Mouse (Mus musculus) embryonic facial prominence, embryonic 14.5 days (tissue): ENCODE data around the gene Rpl29. TPM values are rescaled to one million over a fixed set of nuclear protein-coding genes. Genes with fewer than 3 reads are reported as not detected.

Source experiments
- ATAC-seq: fragments of 200-750 bp; cut with Nextera tagmentation; 2 replicates; pipeline ENCODE4 v1.8.0; 2017; ENCODE audit warnings: low read depth, moderate number of reproducible peaks, moderate TSS enrichment
- DNase-seq: peaks from one replicate; pipeline ENCODE4 v3.0.0-alpha.2; 2015; ENCODE audit warnings: low spot score
- H3K27ac ChIP-seq: fragments of 300-500 bp; sonication (generic); replicated peaks from 2 replicates; pipeline ENCODE4 v1.5.1; 2014; ENCODE audit warnings: low read depth, mild to moderate bottlenecking, low read length, moderate library complexity
- H3K27me3 ChIP-seq: fragments of 300-500 bp; sonication (generic); replicated peaks from 2 replicates; pipeline ENCODE4 v1.6.1; 2014; ENCODE audit warnings: low read length; ENCODE audit not compliant: control insufficient read depth, insufficient read depth
- H3K36me3 ChIP-seq: fragments of 300-500 bp; sonication (generic); 2 replicates; pipeline ENCODE4 v1.6.1; 2014; ENCODE audit warnings: low read length, mixed read lengths; ENCODE audit not compliant: control insufficient read depth, insufficient read depth
- H3K4me1 ChIP-seq: fragments of 300-500 bp; sonication (generic); 2 replicates; pipeline ENCODE4 v1.6.1; 2014; ENCODE audit warnings: antibody characterized with exemption, low read length; ENCODE audit not compliant: control insufficient read depth, insufficient read depth
- H3K4me2 ChIP-seq: fragments of 300-500 bp; sonication (generic); 2 replicates; pipeline ENCODE4 v1.6.1; 2014; ENCODE audit warnings: low read depth, mild to moderate bottlenecking, low read length, moderate library complexity, mixed read lengths
- H3K4me3 ChIP-seq: fragments of 300-500 bp; sonication (generic); 2 replicates; pipeline ENCODE4 v1.5.1; 2014; ENCODE audit warnings: low read depth, mild to moderate bottlenecking, low read length
- H3K9ac ChIP-seq: fragments of 300-500 bp; sonication (generic); 2 replicates; pipeline ENCODE4 v1.6.1; 2014; ENCODE audit warnings: low read depth, mild to moderate bottlenecking, low read length, moderate library complexity, mixed read lengths
- H3K9me3 ChIP-seq: fragments of 300-500 bp; sonication (generic); 2 replicates; pipeline ENCODE4 v1.6.1; 2016; ENCODE audit warnings: low read length; ENCODE audit not compliant: control insufficient read depth
- WGBS: fragments of 180-500 bp; shearing (Covaris S2); extraction: QIAGEN DNeasy Blood & Tissue Kit; methylation state at CpG from one replicate; pipeline ENCODE4 v1.1.7; 2014; 5-methylcytosine and 5-hydroxymethylcytosine counted together
- polyA plus RNA-seq: library from polyadenylated mRNA; unstranded; fragments of >200 nt; fragmentation: Nextera tagmentation; extraction: Ambion mirVana; gene quantifications from 2 replicates; pipeline ENCODE4 v1.2.1, GENCODE M21; 2014

The Rpl29 gene
- polyA plus RNA-seq, 1 experiment from 2014 or later: 1,109 TPM

DNA sequence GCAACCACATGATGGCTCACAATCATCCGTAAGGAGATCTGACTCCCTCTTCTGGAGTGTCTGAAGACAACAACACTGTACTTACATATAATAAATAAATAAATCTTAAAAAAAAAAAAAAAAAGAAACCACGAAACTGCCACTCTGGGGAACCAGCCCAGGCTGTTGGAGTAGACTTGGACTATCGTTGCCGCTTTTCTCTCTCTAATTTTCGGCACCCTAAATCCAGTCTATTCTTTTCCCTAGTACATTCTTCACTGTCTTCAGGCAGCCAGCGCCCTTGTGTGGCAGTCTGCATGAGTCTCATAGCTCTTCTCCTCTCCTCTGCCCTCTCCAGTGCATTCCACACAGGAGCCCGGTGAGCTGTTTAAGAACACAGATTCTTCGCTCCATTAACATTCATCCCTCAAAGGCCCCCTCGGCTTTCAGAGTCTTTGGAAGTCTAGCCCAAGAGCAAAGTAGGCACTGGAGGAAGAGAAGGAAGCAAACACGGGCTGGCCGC is 484 bp upstream of the Rpl29 start:
- H3K4me3 ChIP-seq: peak overlapping the region; percentile 67
- peak overlapping the region; percentile 72 for H3K4me2 ChIP-seq
- H3K27ac ChIP-seq: peak overlapping the region; percentile 93
- WGBS: 15% methylated on average over 11 of the region's 11 CpGs
- 0 out of 2 replicates have a peak, but pooled peaks cover 4% of the 10 kb centered on the region for H3K4me1 ChIP-seq
- no peaks in the 10 kb centered on the region for H3K27me3 ChIP-seq
- no peaks in the 10 kb centered on the region for H3K9me3 ChIP-seq
- peaks cover 32% of the 10 kb centered on the region for H3K36me3 ChIP-seq
- DNase-seq: no peak
- H3K9ac ChIP-seq: peak overlapping the region; percentile 66
- ATAC-seq: peak; percentile 66

DNA sequence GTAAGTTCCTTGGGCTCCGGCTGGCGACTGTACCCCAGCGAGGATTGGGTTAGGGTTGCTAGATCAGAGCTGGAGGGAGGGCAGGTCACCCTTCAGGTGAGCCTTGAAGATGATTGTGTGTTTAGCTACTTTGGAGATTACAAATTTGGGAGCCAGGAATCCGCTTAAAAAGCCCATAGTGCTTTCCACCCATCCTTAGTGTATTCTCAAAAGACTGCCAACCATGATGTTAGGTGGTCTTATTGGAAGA is 686 bp downstream of the Rpl29 start:
- Histone ChIP-seq H3K4me2 (peak overlapping the region; percentile 89), H3K36me3 (peaks cover 32% of the 10 kb centered on the region), H3K4me3 (peak overlapping the region; percentile 67), H3K9ac (peak overlapping the region; percentile 94), H3K4me1 (0 out of 2 replicates have a peak, but pooled peaks cover 4% of the 10 kb centered on the region), H3K9me3 (no peaks in the 10 kb centered on the region), H3K27ac (peak overlapping the region; percentile 93), H3K27me3 (no peaks in the 10 kb centered on the region)
- ATAC-seq (no peak), DNase-seq (no peak)
- 2% methylated on average over 4 of the region's 4 CpGs for WGBS

- Histone ChIP-seq H3K9me3 (no peaks in the 10 kb centered on the region), H3K9ac (no peak overlapping the region), H3K4me2 (no peak overlapping the region), H3K4me1 (peaks cover 18% of the 10 kb centered on the region), H3K4me3 (no peak overlapping the region), H3K36me3 (peaks cover 32% of the 10 kb centered on the region), H3K27ac (no peak overlapping the region), H3K27me3 (no peaks in the 10 kb centered on the region)
- ATAC-seq (no peak), DNase-seq (no peak)
- 73% methylated on average over 6 of the region's 7 CpGs for WGBS
These were observed 4.1 kb downstream of the Rpl29 start for GRCm38 (mm10) chr9:106433389-106433788.

- 78% methylated on average over 9 of the region's 9 CpGs for WGBS
- Histone ChIP-seq H3K4me3 (no peak overlapping the region), H3K27me3 (no peaks in the 10 kb centered on the region), H3K27ac (no peak overlapping the region), H3K4me2 (no peak overlapping the region), H3K4me1 (peaks cover 20% of the 10 kb centered on the region), H3K9me3 (no peaks in the 10 kb centered on the region), H3K9ac (no peak overlapping the region; the same call in 1 of the 2 replicates), H3K36me3 (peaks cover 22% of the 10 kb centered on the region)
- DNase-seq (no peak), ATAC-seq (no peak)
These were observed 7.3 kb downstream of the Rpl29 start for GRCm38 (mm10) chr9:106436566-106436965.

- no peak overlapping the region for H3K4me3 ChIP-seq
- H3K4me2 ChIP-seq: no peak overlapping the region
- no peaks in the 10 kb centered on the region for H3K9me3 ChIP-seq
- peaks cover 6% of the 10 kb centered on the region; the same call in 1 of the 2 replicates for H3K36me3 ChIP-seq
- no peak overlapping the region for H3K9ac ChIP-seq
- ATAC-seq (no peak), DNase-seq (no peak)
- H3K27me3 ChIP-seq: no peaks in the 10 kb centered on the region
- H3K27ac ChIP-seq: no peak overlapping the region
- 75% methylated on average over 5 of the region's 5 CpGs for WGBS
- peaks cover 21% of the 10 kb centered on the region for H3K4me1 ChIP-seq
These were observed 13.4 kb downstream of the Rpl29 start for GRCm38 (mm10) chr9:106442680-106443079.

DNA sequence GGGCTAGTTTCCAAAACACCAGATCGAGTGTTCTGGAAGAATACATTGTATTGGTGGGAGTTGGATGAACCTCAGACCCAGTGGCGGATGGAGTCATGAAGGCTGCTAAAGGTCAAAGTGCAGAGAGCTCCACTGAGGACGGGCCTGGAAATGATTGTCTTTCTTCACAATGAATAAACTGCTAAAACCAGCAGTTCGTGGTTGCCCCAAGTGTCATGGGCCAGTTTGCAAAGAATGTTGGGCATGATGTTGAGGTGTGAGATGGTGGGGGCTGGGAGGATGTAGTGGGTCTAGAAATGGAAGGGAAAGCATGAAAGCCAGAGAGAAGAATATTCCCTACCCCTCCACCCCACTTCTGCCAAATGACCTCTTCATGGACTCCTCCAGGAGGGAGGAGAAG is 15.6 kb downstream of the Rpl29 start:
- no peak overlapping the region for H3K4me2 ChIP-seq
- no peak overlapping the region for H3K9ac ChIP-seq
- no peak overlapping the region for H3K4me3 ChIP-seq
- H3K9me3 ChIP-seq: no peaks in the 10 kb centered on the region
- H3K4me1 ChIP-seq: peaks cover 20% of the 10 kb centered on the region
- peaks cover 6% of the 10 kb centered on the region; the same call in 1 of the 2 replicates for H3K36me3 ChIP-seq
- 70% methylated on average over 4 of the region's 4 CpGs for WGBS
- DNase-seq: no peak
- H3K27me3 ChIP-seq: no peaks in the 10 kb centered on the region
- no peak overlapping the region for H3K27ac ChIP-seq
- no peak for ATAC-seq

DNA sequence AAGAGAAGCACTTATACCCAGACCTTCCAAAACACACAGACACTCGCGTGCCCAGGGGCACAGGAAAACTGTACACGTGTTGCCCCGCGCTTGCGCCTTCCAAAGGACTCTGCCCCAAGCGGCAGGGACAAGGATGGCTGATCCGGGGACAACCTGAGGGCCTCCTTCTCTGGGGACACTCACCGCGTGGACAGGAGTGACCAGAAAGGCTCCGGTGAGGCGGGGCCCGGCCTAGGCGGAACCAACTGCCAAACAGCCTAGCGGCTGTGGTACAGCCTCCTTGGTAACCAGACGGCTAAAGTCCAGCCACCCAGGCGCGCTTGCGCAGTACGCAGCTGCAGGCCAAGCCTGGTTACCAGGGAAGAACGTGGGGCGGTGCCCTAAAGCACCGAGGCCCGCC is 18.1 kb downstream of the Rpl29 start, which contains the start of the genes Abhd14b and Abhd14a:
Gene Abhd14b, plus strand, starts transcription at position 112 of the 400 bp plus-strand sequence.
Gene Abhd14a, minus strand, starts transcription at position 331 of the 400 bp plus-strand sequence.
- Histone ChIP-seq H3K4me1 (peaks cover 42% of the 10 kb centered on the region), H3K27ac (peak within 1 kb of the TSS; percentile 77), H3K9ac (peak within 1 kb of the TSS; percentile 69), H3K4me2 (peak within 1 kb of the TSS; percentile 83), H3K36me3 (0 out of 2 replicates have a peak, but pooled peaks cover under 1% of the 10 kb centered on the region), H3K27me3 (no peaks in the 10 kb centered on the region), H3K9me3 (no peaks in the 10 kb centered on the region), H3K4me3 (peak within 1 kb of the TSS; percentile 55)
- peak; percentile 96 for DNase-seq
- ATAC-seq: peak; percentile 86
- 0% methylated on average over 18 of the region's 24 CpGs for WGBS

GRCm38 (mm10) chr9:106447951-106448350 is 18.7 kb downstream of the Rpl29 start:
- WGBS: 36% methylated on average over 9 of the region's 9 CpGs
- Histone ChIP-seq H3K9ac (peak overlapping the region; percentile 69), H3K36me3 (no peaks in the 10 kb centered on the region), H3K27me3 (no peaks in the 10 kb centered on the region), H3K27ac (peak overlapping the region; percentile 77), H3K9me3 (no peaks in the 10 kb centered on the region), H3K4me3 (peak overlapping the region; percentile 55), H3K4me1 (peaks cover 47% of the 10 kb centered on the region), H3K4me2 (peak overlapping the region; percentile 83)
- DNase-seq: no peak
- no peak for ATAC-seq

DNA sequence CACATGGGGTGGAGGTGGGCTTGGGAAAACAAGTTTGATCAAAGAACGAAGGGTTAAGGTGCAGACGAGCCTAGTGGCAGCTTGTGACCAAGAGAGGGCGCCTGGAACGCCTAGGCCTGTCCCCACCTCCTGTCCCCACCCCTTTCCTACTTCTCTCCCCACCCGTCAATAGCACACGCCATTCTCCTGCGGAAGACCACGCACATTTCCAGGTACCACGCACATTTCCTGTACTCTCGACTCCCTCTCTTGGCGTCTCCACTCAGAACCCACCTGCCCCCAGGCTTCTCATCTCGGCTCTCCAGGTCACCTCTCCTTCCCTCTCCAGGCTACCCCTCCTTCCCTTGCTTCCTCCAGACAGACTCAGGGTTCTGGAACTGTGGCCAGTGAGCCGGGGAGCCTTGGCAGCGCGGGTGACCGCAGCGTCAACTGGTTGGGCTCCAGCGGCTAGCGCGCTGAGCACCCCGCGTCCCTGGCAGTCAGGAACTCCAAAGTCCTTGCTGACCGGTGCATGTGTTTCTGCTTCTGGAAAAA is 19.3 kb downstream of the Rpl29 start:
- Histone ChIP-seq H3K4me3 (peak overlapping the region; percentile 55), H3K9me3 (no peaks in the 10 kb centered on the region), H3K4me2 (peak overlapping the region; percentile 83), H3K27ac (peak overlapping the region; percentile 77; the same call in 1 of the 2 replicates), H3K27me3 (no peaks in the 10 kb centered on the region), H3K36me3 (no peaks in the 10 kb centered on the region), H3K9ac (peak overlapping the region; percentile 69), H3K4me1 (peaks cover 49% of the 10 kb centered on the region)
- peak; percentile 56 for ATAC-seq
- peak; percentile 89 for DNase-seq
- WGBS: 1% methylated on average over 23 of the region's 23 CpGs
